Mouse (Mus musculus) layer of hippocampus, adult 9-11 months (tissue): ENCODE measurements around the gene Rb1.

ENCODE experiments used
- DNase-seq: peaks from one replicate; pipeline ENCODE4 v3.0.0; 2022

The Rb1 gene

GRCm38 (mm10) chr14:73257348-73257747, 68.3 kb downstream of the Rb1 start:
- DNase-seq, result no peak

GRCm38 (mm10) chr14:73255426-73255970, 70.1 kb downstream of the Rb1 start:
- DNase-seq, result no peak

- no peak for DNase-seq
Measured at GRCm38 (mm10) chr14:73254412-73254811, 71.2 kb downstream of the Rb1 start.

GRCm38 (mm10) chr14:73253453-73254251, 72.0 kb downstream of the Rb1 start:
- no peak for DNase-seq

GRCm38 (mm10) chr14:73252276-73252675, 73.3 kb downstream of the Rb1 start:
- peak; percentile 25 for DNase-seq

GRCm38 (mm10) chr14:73250056-73250455, 75.6 kb downstream of the Rb1 start:
- no peak for DNase-seq

GRCm38 (mm10) chr14:73244061-73244597, 81.5 kb downstream of the Rb1 start:
- DNase-seq, result no peak

GRCm38 (mm10) chr14:73239857-73240256, 85.8 kb downstream of the Rb1 start:
- DNase-seq, result no peak

GRCm38 (mm10) chr14:73239291-73239690, 86.3 kb downstream of the Rb1 start:
- DNase-seq, result no peak

GRCm38 (mm10) chr14:73238498-73239250, 86.9 kb downstream of the Rb1 start:
- DNase-seq, result peak; percentile 30

- DNase-seq, result peak; percentile 43
Measured at GRCm38 (mm10) chr14:73237848-73238321, 87.7 kb downstream of the Rb1 start, which contains the start of gene Lpar6. TSS of gene Lpar6 (plus strand) at chr14:73237895.

GRCm38 (mm10) chr14:73234468-73235031, 91.1 kb downstream of the Rb1 start:
- no peak for DNase-seq

GRCm38 (mm10) chr14:73231286-73231982, 94.2 kb downstream of the Rb1 start:
- no peak for DNase-seq

GRCm38 (mm10) chr14:73226849-73227248, 98.8 kb downstream of the Rb1 start:
- no peak for DNase-seq

- DNase-seq, result no peak
Measured at GRCm38 (mm10) chr14:73226346-73226745, 99.3 kb downstream of the Rb1 start.

GRCm38 (mm10) chr14:73222316-73222970, 103.2 kb downstream of the Rb1 start:
- no peak for DNase-seq

GRCm38 (mm10) chr14:73217062-73217461, 108.6 kb downstream of the Rb1 start:
- no peak for DNase-seq

GRCm38 (mm10) chr14:73211477-73211876, 114.1 kb downstream of the Rb1 start:
- DNase-seq, result no peak

GRCm38 (mm10) chr14:73210196-73210595, 115.4 kb downstream of the Rb1 start:
- no peak for DNase-seq

GRCm38 (mm10) chr14:73209262-73209661, 116.4 kb downstream of the Rb1 start:
- DNase-seq, result no peak

GRCm38 (mm10) chr14:73204016-73204415, 121.6 kb downstream of the Rb1 start:
- DNase-seq, result no peak

- peak; percentile 31 for DNase-seq
Measured at GRCm38 (mm10) chr14:73201447-73201846, 124.2 kb downstream of the Rb1 start.
